27 mouse cellular contexts compared by ENCODE assay signal in the genomic region with DNA sequence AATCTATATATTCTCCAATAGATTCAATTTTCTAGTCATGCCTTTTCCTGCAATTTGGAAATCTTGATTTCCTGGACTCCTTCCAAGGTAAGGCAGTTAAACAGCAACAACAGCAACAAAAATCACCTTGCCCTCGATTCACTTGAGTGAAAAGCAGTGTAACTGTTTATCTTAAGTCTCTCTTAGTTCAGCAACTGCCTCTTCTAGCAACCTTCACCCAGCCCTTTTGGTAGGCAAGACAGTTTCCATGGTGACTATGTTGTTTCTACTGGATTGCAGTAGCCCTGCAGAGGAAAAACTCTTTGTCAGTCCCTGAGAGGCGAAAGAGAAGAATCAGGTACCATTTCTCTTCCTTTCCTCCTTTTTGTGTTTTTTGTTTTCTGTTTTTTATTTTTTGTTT. TPM values are rescaled to one million over a fixed set of nuclear protein-coding genes. Genes with fewer than 3 reads are reported as not detected.
DNase-seq lines count a peak whose midpoint lies in the region; ATAC-seq and TF ChIP-seq lines count a peak whose summit lies in the region.
"Had no signal": no experiment of that assay in that cellular context is flagged by ENCODE, and none has a peak within 500 bp of the region (broad histone marks: within the 10 kb centered on the region; RNA-seq: fewer than 3 reads in every experiment).

No protein-coding gene starts in this region.

- WGBS in heart, embryonic 11.5 days (ENCODE audit: insufficient replicate concordance), result 45% methylated on average over 2 of the region's 2 CpGs
- 44% methylated on average over 2 of the region's 2 CpGs for WGBS in hindbrain, postnatal 0 days
- 69% methylated on average over 2 of the region's 2 CpGs for WGBS in hindbrain, embryonic 10.5 days
- 83% methylated on average over 2 of the region's 2 CpGs for WGBS in thymus, adult 2 months

- H3K27me3 ChIP-seq in heart, embryonic 11.5 days (ENCODE audit: control insufficient read depth, insufficient read depth, low read length), result no peaks in the 10 kb centered on the region
- H3K27me3 ChIP-seq in hindbrain, postnatal 0 days (ENCODE audit: insufficient read depth, low read length), result no peaks in the 10 kb centered on the region
- H3K27me3 ChIP-seq in hindbrain, embryonic 10.5 days (ENCODE audit: insufficient read depth, poor library complexity, severe bottlenecking), result no peaks in the 10 kb centered on the region
- no peaks in the 10 kb centered on the region for H3K27me3 ChIP-seq in thymus, adult 2 months (ENCODE audit: control insufficient read depth, insufficient read depth, low read length)
- H3K27me3 ChIP-seq: forebrain, embryonic 15.5 days; neural tube, embryonic 15.5 days had no signal

- no peak overlapping the region for H3K4me3 ChIP-seq in heart, embryonic 11.5 days (ENCODE audit: low read depth, low read length)
- H3K4me3 ChIP-seq in hindbrain, postnatal 0 days (ENCODE audit: low read length), result no peak overlapping the region
- no peak overlapping the region for H3K4me3 ChIP-seq in hindbrain, embryonic 10.5 days
- no peak overlapping the region for H3K4me3 ChIP-seq in thymus, adult 2 months (ENCODE audit: control insufficient read depth, insufficient read depth, low read length)
- H3K4me3 ChIP-seq: embryonic facial prominence, embryonic 10.5 days; forebrain, embryonic 15.5 days; midbrain, embryonic 10.5 days; neural tube, embryonic 15.5 days had no signal

- DNase-seq in heart, postnatal 25 days (ENCODE audit: low spot score), result no peak
- DNase-seq in hindbrain, postnatal 0 days (ENCODE audit: low spot score), result peak; percentile 8
- DNase-seq in hindbrain, embryonic 10.5 days (ENCODE audit: low spot score), result no peak
- DNase-seq in lung, postnatal 36 days, result peak; percentile 14
- no peak for DNase-seq in lung, postnatal 10 days
- DNase-seq in kidney, postnatal 36 days, result peak; percentile 14 to 64
- DNase-seq in thymus, adult 2 months, result no peak
- DNase-seq: adrenal gland, postnatal 25 days; cerebellum, adult 11 months; cerebellum, postnatal 10 days; layer of hippocampus, postnatal 36 days; liver, postnatal 0 days; right cerebral cortex, adult 18-20 months; right cerebral cortex, postnatal 4 days; thymus, postnatal 36 days had no signal

- no peaks in the 10 kb centered on the region for H3K4me1 ChIP-seq in heart, embryonic 11.5 days (ENCODE audit: control insufficient read depth, insufficient read depth, low read length)
- no peaks in the 10 kb centered on the region for H3K4me1 ChIP-seq in hindbrain, postnatal 0 days (ENCODE audit: insufficient read depth, low read length)
- H3K4me1 ChIP-seq in hindbrain, embryonic 10.5 days (replicated peaks), result no peaks in the 10 kb centered on the region
- no peaks in the 10 kb centered on the region for H3K4me1 ChIP-seq in thymus, adult 2 months (replicated peaks; ENCODE audit: control insufficient read depth, insufficient read depth, low read length)
- H3K4me1 ChIP-seq: embryonic facial prominence, embryonic 10.5 days; forebrain, embryonic 15.5 days; midbrain, embryonic 10.5 days; neural tube, embryonic 15.5 days had no signal

- intact Hi-C loops in heart, postnatal 25 days (cut with DNase I), result no loop called here

- H3K4me2 ChIP-seq in heart, embryonic 11.5 days, result no peak overlapping the region
- no peak overlapping the region for H3K4me2 ChIP-seq in hindbrain, postnatal 0 days (ENCODE audit: low read depth, low read length)
- H3K4me2 ChIP-seq: forebrain, embryonic 15.5 days; liver, embryonic 11.5 days; neural tube, embryonic 15.5 days had no signal

- H3K27ac ChIP-seq in heart, embryonic 11.5 days (ENCODE audit: low read depth, low read length), result peak overlapping the region; percentile 63
- H3K27ac ChIP-seq in hindbrain, postnatal 0 days, result no peak overlapping the region
- H3K27ac ChIP-seq in hindbrain, embryonic 10.5 days, result no peak overlapping the region
- H3K27ac ChIP-seq in thymus, adult 2 months (ENCODE audit: control insufficient read depth, insufficient read depth, low read length), result no peak overlapping the region
- H3K27ac ChIP-seq: embryonic facial prominence, embryonic 10.5 days; forebrain, embryonic 15.5 days; macrophage; midbrain, embryonic 10.5 days; neural tube, embryonic 15.5 days had no signal

- ATAC-seq in heart, embryonic 11.5 days (replicated peaks; ENCODE audit: insufficient number of reproducible peaks, low FRiP score, low TSS enrichment), result no peak
- no peak for ATAC-seq in hindbrain, postnatal 0 days
- ATAC-seq: forebrain, embryonic 15.5 days; intestine, postnatal 0 days; liver, postnatal 0 days had no signal

- H3K9ac ChIP-seq in heart, embryonic 11.5 days (ENCODE audit: low read depth, low read length), result no peak overlapping the region
- no peak overlapping the region for H3K9ac ChIP-seq in hindbrain, postnatal 0 days (replicated peaks; ENCODE audit: low read length)
- H3K9ac ChIP-seq: forebrain, embryonic 15.5 days; liver, postnatal 0 days; neural tube, embryonic 15.5 days had no signal

- no peaks in the 10 kb centered on the region for H3K36me3 ChIP-seq in heart, embryonic 11.5 days (ENCODE audit: control insufficient read depth, insufficient read depth, low read length)
- no peaks in the 10 kb centered on the region for H3K36me3 ChIP-seq in hindbrain, postnatal 0 days (ENCODE audit: insufficient read depth, low read length)
- no peaks in the 10 kb centered on the region for H3K36me3 ChIP-seq in hindbrain, embryonic 10.5 days
- no peaks in the 10 kb centered on the region for H3K36me3 ChIP-seq in thymus, adult 2 months (ENCODE audit: control insufficient read depth, insufficient read depth, low read length)
- H3K36me3 ChIP-seq: embryonic facial prominence, embryonic 10.5 days; forebrain, embryonic 15.5 days; midbrain, embryonic 10.5 days; neural tube, embryonic 15.5 days had no signal

- TF ChIP-seq CTCF in hindbrain, postnatal 0 days (IDR thresholded peaks at IDR 0.05; ENCODE audit: low read depth), result no peak
- no peak for TF ChIP-seq CTCF in thymus, adult 2 months (IDR thresholded peaks at IDR 0.05; ENCODE audit: borderline replicate concordance, control insufficient read depth, extremely low read depth, insufficient read depth, low read length, poor library complexity)

- no peak for TF ChIP-seq POLR2A in thymus, adult 2 months (IDR thresholded peaks at IDR 0.05; ENCODE audit: control insufficient read depth, extremely low read depth, insufficient read depth, low read length, poor library complexity)

- H3K9me3 ChIP-seq in heart, embryonic 11.5 days (replicated peaks; ENCODE audit: control insufficient read depth, low read length), result no peaks in the 10 kb centered on the region
- H3K9me3 ChIP-seq in hindbrain, postnatal 0 days (ENCODE audit: low read length), result no peaks in the 10 kb centered on the region
- H3K9me3 ChIP-seq in hindbrain, embryonic 10.5 days, result 0 out of 2 replicates have a peak, but pooled peaks cover 2% of the 10 kb centered on the region
- H3K9me3 ChIP-seq: forebrain, embryonic 15.5 days; neural tube, embryonic 15.5 days had no signal

RNA-seq across cellular contexts. Expression of a gene that starts 1.7 kb away (rescaled TPM):
- polyA plus RNA-seq in heart, embryonic 11.5 days (2014; fragmentation: Nextera tagmentation; extraction: Ambion mirVana), result 0.03 and 0.25 TPM in 2 replicates
- under 1 TPM; 0.03 to 0.06 TPM for total RNA-seq in heart, postnatal 25 days (2021)
- total RNA-seq in hindbrain, postnatal 0 days (2014; rRNA removed), result 0.63 and 1.0 TPM in 2 replicates
- polyA plus RNA-seq in hindbrain, postnatal 0 days (2015; fragmentation: Nextera tagmentation; extraction: Ambion mirVana), result 0.14 and 0.16 TPM in 2 replicates
- polyA plus RNA-seq in hindbrain, embryonic 10.5 days (2016; fragmentation: Nextera tagmentation; extraction: Ambion mirVana), result 0.09 TPM in 1 of 2 replicates, not detected in the other
- polyA plus RNA-seq in thymus, adult 2 months (2012; rRNA removed), result 0.01 and 0.03 TPM in 2 replicates
- total RNA-seq: adrenal gland, postnatal 25 days; gastrocnemius, adult 8-10 months had no signal
- polyA plus RNA-seq: embryonic facial prominence, embryonic 10.5 days; hindbrain, embryonic 11.5 days; limb, embryonic 11.5 days; macrophage; stomach, embryonic 14.5 days had no signal

RNA-seq across cellular contexts. Expression of a gene that starts 21.7 kb away (rescaled TPM):
- polyA plus RNA-seq in heart, embryonic 11.5 days (2014; fragmentation: Nextera tagmentation; extraction: Ambion mirVana), result 11.0 and 11.4 TPM in 2 replicates
- total RNA-seq in heart, postnatal 25 days (2021), result 1 to 10 TPM; 4.5 to 4.6 TPM
- total RNA-seq in hindbrain, postnatal 0 days (2014; rRNA removed), result 14.1 and 15.2 TPM in 2 replicates
- 9.5 TPM in 2 replicates for polyA plus RNA-seq in hindbrain, postnatal 0 days (2015; fragmentation: Nextera tagmentation; extraction: Ambion mirVana)
- 11.5 and 12.0 TPM in 2 replicates for polyA plus RNA-seq in hindbrain, embryonic 10.5 days (2016; fragmentation: Nextera tagmentation; extraction: Ambion mirVana)
- 13.0 and 14.3 TPM in 2 replicates for polyA plus RNA-seq in thymus, adult 2 months (2012; rRNA removed)

RNA-seq across cellular contexts. Expression of a gene that starts 53.5 kb away (rescaled TPM):
- polyA plus RNA-seq in heart, embryonic 11.5 days (2014; fragmentation: Nextera tagmentation; extraction: Ambion mirVana), result 479 and 484 TPM in 2 replicates
- total RNA-seq in heart, postnatal 25 days (2021), result 10 to 100 TPM; 72.4 to 77.6 TPM
- total RNA-seq in hindbrain, postnatal 0 days (2014; rRNA removed), result 111 and 119 TPM in 2 replicates
- polyA plus RNA-seq in hindbrain, postnatal 0 days (2015; fragmentation: Nextera tagmentation; extraction: Ambion mirVana), result 385 and 395 TPM in 2 replicates
- polyA plus RNA-seq in hindbrain, embryonic 10.5 days (2016; fragmentation: Nextera tagmentation; extraction: Ambion mirVana), result 477 and 484 TPM in 2 replicates
- polyA plus RNA-seq in thymus, adult 2 months (2012; rRNA removed), result 134 and 160 TPM in 2 replicates

Comparison
In these comparisons a context has a peak if more than half of its experiments do, and no peak if none do; other contexts are left out.
1. DNase-seq: peak in hindbrain, postnatal 0 days (single experiment), lung, postnatal 36 days (single experiment) and kidney, postnatal 36 days (2 of 2); none in heart, postnatal 25 days (single experiment), hindbrain, embryonic 10.5 days (single experiment), lung, postnatal 10 days (single experiment) and thymus, adult 2 months (single experiment).